Mouse (Mus musculus) layer of hippocampus, adult 11-12 months (tissue): ENCODE results near the gene Elovl6.

Experiments used
- DNase-seq: peaks from one replicate; pipeline ENCODE4 v3.0.0; 2022; ENCODE audit warnings: low spot score

Gene Elovl6

GRCm38 (mm10) chr3:129611626-129612025 is 79.5 kb downstream of the Elovl6 start:
- DNase-seq = no peak

GRCm38 (mm10) chr3:129612311-129613097 is 80.3 kb downstream of the Elovl6 start:
- peak; percentile 47 for DNase-seq

GRCm38 (mm10) chr3:129613756-129614155 is 81.6 kb downstream of the Elovl6 start:
- no peak for DNase-seq

DNA sequence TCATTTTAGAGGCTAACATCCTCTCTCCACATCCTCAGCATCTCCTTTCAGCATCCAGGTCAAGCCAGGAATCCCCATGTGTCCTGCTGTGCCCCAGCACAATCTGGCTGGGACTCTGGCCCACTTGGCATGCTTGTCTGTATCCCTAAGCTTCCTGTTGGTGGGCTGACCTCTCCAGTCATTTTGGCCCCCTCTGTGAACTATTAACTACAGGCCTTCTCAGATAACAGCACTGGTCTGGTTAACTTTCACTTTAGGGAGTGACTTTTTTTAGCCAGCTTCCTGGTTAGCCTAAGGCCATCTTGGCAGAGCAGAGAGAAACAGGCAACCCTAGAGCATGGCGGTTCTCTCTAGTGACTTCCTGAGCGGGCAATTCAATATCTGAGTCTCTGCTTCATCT is 82.1 kb downstream of the Elovl6 start:
- no peak for DNase-seq

- no peak for DNase-seq
These were observed 85.3 kb downstream of the Elovl6 start for GRCm38 (mm10) chr3:129617450-129617849.

DNA sequence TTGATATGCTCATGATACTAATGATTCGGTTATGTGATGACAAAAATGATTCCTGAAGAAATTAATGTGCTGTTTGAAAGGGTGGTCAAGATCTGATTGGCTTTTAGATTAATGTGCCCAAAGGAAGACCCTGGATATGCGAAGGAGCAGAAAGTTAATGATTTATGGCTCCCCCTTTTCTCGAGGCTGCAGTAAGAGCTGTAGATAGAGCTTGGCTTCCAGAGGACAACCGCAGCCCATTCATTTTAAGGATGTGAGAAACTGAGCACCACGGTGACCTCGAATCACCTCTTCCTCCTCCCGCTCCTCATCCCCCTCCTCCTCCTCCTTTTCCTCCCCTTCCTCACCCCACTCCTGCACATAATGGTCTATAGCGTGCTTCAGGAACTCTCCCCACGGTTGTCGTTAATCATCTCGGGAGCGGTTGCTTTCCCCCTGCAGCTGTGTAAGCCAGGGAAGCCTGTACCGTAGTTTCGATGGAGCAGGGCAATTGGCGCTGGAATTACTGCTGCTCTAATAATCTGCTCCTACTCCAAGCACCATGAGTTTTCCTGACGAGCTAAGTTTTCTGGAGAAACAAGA is 87.1 kb downstream of the Elovl6 start:
- no peak for DNase-seq

- no peak for DNase-seq
These were observed 88.6 kb downstream of the Elovl6 start for GRCm38 (mm10) chr3:129620802-129621201.

- DNase-seq = no peak
These were observed 89.1 kb downstream of the Elovl6 start for GRCm38 (mm10) chr3:129621255-129621654.

GRCm38 (mm10) chr3:129622120-129622519 is 90.0 kb downstream of the Elovl6 start:
- no peak for DNase-seq

GRCm38 (mm10) chr3:129622705-129623104 is 90.5 kb downstream of the Elovl6 start:
- DNase-seq = no peak

GRCm38 (mm10) chr3:129624193-129624805 is 92.1 kb downstream of the Elovl6 start:
- peak; percentile 54 for DNase-seq

- no peak for DNase-seq
These were observed 95.1 kb downstream of the Elovl6 start for GRCm38 (mm10) chr3:129627281-129627680.

GRCm38 (mm10) chr3:129631018-129631417 is 98.9 kb downstream of the Elovl6 start:
- DNase-seq = no peak

DNA sequence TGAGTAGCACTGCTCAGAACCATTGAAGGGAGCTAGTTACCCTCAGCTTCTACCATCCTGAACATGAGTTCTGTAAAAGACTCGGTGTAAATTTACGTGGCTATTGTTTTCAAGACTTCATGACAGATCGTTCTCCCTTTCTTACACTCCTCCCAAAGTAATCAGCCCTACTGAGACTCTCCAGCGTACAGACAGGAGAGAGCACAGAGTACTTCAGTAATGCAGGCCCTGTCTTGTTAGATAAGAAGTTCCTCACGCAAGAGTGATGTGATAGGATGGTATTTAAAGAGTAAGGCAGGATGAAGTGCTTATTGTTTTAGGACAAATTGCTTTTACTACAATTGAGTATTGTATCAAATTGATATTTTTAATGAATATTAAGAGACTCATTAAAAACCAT is 99.7 kb downstream of the Elovl6 start:
- DNase-seq = no peak

DNA sequence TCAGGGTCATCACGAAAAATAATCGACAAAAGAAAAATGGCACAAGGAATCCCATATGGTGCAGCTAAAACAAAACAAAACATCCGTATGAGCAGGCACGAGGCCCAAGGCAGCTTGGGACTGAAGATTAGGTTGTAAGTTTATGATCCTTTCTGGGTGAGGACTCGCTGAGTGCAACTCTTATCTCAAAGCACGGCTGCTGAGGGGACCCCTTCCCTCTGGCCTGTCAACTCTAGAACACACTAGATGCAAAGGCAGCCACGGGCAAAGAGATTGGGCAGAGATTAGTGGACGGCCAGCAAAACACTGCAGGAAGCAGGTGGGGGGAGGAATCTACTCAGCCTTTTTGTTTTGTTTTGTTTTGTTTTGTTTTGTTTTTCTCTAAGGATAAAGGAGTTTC is 101.4 kb downstream of the Elovl6 start:
- DNase-seq = no peak

DNA sequence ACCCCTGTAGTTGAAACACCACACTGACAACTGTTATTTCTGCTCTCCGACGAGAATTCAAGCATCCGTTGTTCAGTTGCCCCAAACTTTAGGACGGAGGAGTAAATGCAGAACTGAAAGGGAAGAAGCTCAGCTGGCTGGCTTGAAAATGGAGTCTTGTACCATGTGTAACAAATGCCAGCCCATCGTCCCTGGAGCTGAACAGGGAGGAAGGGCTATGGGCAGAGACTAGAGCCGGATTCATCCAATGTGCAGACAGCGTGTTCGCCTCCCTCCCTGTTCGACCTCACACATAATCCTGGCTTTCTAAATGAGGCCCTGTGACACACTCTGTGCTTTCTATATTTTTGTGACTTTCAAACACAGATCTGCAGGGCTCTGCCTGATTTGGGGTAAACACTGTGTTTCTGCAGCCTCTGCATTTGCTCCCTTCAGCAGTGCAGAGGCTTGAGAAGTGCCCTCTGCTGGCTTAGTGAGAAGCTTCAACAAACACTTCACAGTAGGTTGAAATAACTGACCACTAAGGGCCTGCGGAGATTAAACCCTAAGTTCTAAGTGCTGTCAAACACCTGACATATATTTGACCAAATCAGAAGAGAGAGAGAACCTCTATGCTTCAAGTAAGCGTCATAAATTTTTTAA is 102.2 kb downstream of the Elovl6 start:
- peak; percentile 65 for DNase-seq

DNA sequence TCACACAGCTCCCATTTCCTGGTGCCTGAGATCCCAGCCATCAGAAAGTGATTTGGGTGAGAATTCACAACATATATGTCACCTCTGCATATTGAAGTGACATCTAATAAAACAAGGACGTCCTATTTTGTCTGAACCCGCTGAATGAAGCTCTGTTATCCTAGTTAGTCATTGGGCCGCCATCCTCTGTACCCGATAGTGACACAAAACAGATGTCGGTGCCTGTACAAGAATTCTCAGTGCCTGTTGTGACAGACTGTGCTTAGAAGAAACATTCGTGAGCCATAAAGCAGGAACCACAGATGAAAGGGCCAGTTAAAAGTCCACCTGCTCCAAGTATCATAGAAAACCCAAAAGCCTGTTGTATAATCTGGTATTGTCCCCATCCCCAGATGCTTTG is 105.3 kb downstream of the Elovl6 start:
- no peak for DNase-seq

DNA sequence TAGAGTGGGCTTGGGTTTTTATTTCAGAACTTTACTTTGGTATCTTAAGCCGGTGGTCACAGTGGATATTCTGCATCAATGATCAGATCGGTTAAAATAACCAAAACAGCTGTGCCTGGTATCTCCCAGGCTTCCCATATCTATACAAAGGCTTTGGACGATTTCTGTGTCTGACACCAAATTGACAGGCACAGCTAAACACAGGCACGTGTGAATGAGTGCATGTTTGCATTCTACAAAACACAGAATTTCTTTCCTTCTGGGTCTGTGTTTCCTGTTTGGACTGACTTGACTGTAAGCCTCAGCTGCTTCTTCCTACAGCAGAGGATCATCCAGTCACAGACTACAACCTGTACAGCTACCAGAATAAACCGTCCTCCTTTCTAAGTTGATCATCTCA is 107.5 kb downstream of the Elovl6 start:
- DNase-seq = no peak

DNA sequence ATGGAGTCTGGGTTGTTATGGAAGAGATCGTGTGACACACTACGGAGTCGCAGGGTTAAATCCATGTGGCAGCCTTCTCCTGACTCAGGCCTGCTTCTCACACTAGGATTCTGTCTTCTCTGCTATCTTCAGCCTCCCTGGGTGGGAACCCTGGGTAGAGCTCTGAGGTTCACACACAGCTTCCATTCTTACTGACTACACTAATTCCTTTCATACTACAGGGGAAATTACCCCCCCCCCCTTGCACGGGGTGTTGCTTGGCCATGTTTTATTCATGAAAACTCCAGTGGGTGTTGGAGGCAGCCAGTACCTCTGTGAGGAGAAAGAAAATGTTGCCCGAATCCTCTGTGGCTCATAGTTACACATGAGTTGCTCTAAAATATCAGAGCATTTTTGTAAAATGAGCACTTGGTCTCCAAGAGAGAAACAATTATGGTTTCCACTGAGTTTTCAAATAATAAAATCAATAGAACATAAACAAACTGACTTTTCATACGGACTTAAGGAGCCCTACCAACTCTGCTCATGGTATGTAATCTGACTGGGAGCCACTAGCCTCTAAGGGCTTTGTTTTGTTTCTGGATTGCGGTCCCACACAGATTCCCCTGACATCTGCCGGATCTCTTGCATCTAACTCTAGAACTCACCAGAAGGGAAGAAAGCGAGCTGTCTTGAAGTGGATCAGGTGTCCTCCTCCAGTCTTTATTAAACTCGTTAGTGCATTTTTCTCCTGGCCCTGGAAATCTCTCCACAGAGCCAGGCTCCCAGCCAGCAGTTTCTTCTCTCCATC is 108.3 kb downstream of the Elovl6 start:
- peak; percentile 61 for DNase-seq

DNA sequence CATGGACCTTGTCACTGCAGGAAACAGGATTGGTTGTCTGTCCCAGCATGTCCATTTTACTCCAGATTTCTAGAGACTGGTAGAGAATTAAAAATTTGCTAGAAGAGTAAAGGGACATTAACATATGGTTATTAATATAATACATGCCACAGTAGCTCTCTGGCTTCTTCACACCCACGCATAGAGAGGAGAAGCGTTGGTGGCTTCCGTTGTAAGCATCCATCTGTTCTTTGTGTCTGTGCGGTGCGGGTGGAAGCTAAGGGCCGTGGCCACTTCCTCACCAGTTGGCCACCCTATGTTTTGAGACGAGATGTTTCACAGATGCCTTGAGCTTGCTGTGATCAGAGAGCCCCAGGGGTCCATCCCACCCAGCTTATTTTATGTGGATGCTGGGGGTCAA is 109.5 kb downstream of the Elovl6 start:
- no peak for DNase-seq

GRCm38 (mm10) chr3:129645409-129645808 is 113.3 kb downstream of the Elovl6 start:
- DNase-seq = no peak

DNA sequence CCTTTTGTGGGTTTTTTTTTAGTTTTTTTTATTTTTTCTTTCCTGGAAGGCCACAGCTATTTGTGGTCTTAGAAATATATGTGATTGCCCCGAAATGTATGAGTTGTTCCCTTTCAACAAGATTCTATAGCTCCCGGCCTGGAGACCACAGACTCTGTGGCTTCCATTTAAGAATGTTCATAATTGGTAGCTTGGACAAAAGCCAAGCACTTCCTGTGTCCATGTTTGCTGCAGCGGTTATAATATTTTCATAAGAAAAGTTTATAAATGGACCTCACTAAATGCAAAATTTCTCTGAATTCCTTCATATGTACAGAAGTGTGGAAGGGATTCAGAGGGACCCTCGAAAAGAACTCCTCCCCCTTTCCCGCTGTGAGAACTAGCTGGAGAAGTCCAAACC is 114.6 kb downstream of the Elovl6 start:
- DNase-seq = no peak
